ENCODE assay signal across 10 mouse cellular contexts in genomic region chr5:115191880-115192827, GRCm38 (mm10). TPM values are rescaled to one million over a fixed set of nuclear protein-coding genes. Genes with fewer than 3 reads are reported as not detected.
DNase-seq lines count a peak whose midpoint lies in the region; ATAC-seq lines count a peak whose summit lies in the region.
"Had no signal": no experiment of that assay in that cellular context is flagged by ENCODE, and none has a peak within 500 bp of the region (broad histone marks: within the 10 kb centered on the region; RNA-seq: fewer than 3 reads in every experiment).

No protein-coding gene starts in this region.

- H3K9me3 ChIP-seq in heart, embryonic 10.5 days = no peaks in the 10 kb centered on the region
- no peaks in the 10 kb centered on the region for H3K9me3 ChIP-seq in embryonic facial prominence, embryonic 10.5 days
- no peaks in the 10 kb centered on the region for H3K9me3 ChIP-seq in limb, embryonic 11.5 days (ENCODE audit: control insufficient read depth, low read length)
- H3K9me3 ChIP-seq: liver, embryonic 13.5 days had no signal

- intact Hi-C loops in heart, postnatal 25 days (cut with DNase I) = loop anchor here (2.0 kb wide), 1 partner anchor 13 kb away; no protein-coding TSS in a partner anchor

- WGBS in heart, embryonic 10.5 days = 12% methylated on average over 29 of the region's 29 CpGs
- WGBS in embryonic facial prominence, embryonic 10.5 days = 10% methylated on average over 29 of the region's 29 CpGs
- 5% methylated on average over 29 of the region's 29 CpGs for WGBS in limb, embryonic 11.5 days

- no peak overlapping the region for H3K9ac ChIP-seq in limb, embryonic 11.5 days (ENCODE audit: low read length)
- H3K9ac ChIP-seq: liver, embryonic 13.5 days had no signal

- no peaks in the 10 kb centered on the region for H3K36me3 ChIP-seq in heart, embryonic 10.5 days
- H3K36me3 ChIP-seq in embryonic facial prominence, embryonic 10.5 days (replicated peaks) = no peaks in the 10 kb centered on the region
- no peaks in the 10 kb centered on the region for H3K36me3 ChIP-seq in limb, embryonic 11.5 days (ENCODE audit: control insufficient read depth, insufficient read depth, low read length)
- H3K36me3 ChIP-seq: liver, embryonic 13.5 days had no signal

- H3K27me3 ChIP-seq in heart, embryonic 10.5 days (ENCODE audit: insufficient read depth, poor library complexity, severe bottlenecking) = peaks cover 88% of the 10 kb centered on the region
- peaks cover 92% of the 10 kb centered on the region for H3K27me3 ChIP-seq in embryonic facial prominence, embryonic 10.5 days (replicated peaks; ENCODE audit: low read depth, poor library complexity, severe bottlenecking)
- peaks cover 22% of the 10 kb centered on the region for H3K27me3 ChIP-seq in limb, embryonic 11.5 days (ENCODE audit: control insufficient read depth, insufficient read depth, low read length)

- no peak for ATAC-seq in limb, embryonic 11.5 days (ENCODE audit: insufficient number of reproducible peaks, low FRiP score, low TSS enrichment, low read depth)

- peak overlapping the region; percentile 100; the same call in 1 of the 2 replicates for H3K4me2 ChIP-seq in limb, embryonic 11.5 days (ENCODE audit: low read depth, severe bottlenecking)

- DNase-seq in heart, embryonic 10.5 days (ENCODE audit: low spot score) = no peak
- DNase-seq in heart, postnatal 25 days (ENCODE audit: low spot score) = no peak
- peak; percentile 79 for DNase-seq in MN1 (ENCODE audit: low spot score)
- peak; percentile 55 for DNase-seq in embryonic facial prominence, embryonic 10.5 days (ENCODE audit: low spot score)
- DNase-seq in limb, embryonic 11.5 days (ENCODE audit: low spot score) = peak; percentile 62
- DNase-seq in T-cell, adult 2 months (ENCODE audit: low spot score) = no peak
- no peak for DNase-seq in right cerebral cortex, postnatal 36 days (ENCODE audit: low spot score in 2 of 2)
- DNase-seq in lung, adult 18-20 months = no peak
- DNase-seq: liver, embryonic 13.5 days; spleen, adult 18-20 months had no signal

- no peak overlapping the region for H3K27ac ChIP-seq in heart, embryonic 10.5 days
- H3K27ac ChIP-seq in embryonic facial prominence, embryonic 10.5 days (replicated peaks) = no peak overlapping the region; the same call in 1 of the 2 replicates
- H3K27ac ChIP-seq in limb, embryonic 11.5 days (replicated peaks; ENCODE audit: low read depth, low read length) = no peak overlapping the region
- H3K27ac ChIP-seq: liver, embryonic 13.5 days had no signal

- peak overlapping the region; percentile 12 for H3K4me3 ChIP-seq in heart, embryonic 10.5 days
- H3K4me3 ChIP-seq in embryonic facial prominence, embryonic 10.5 days = peak overlapping the region; percentile 79
- no peak overlapping the region for H3K4me3 ChIP-seq in limb, embryonic 11.5 days (ENCODE audit: low read depth, low read length)

- peaks cover 34% of the 10 kb centered on the region for H3K4me1 ChIP-seq in heart, embryonic 10.5 days
- H3K4me1 ChIP-seq in embryonic facial prominence, embryonic 10.5 days = peaks cover 57% of the 10 kb centered on the region
- H3K4me1 ChIP-seq in limb, embryonic 11.5 days (ENCODE audit: control insufficient read depth, insufficient read depth, low read length) = peaks cover 36% of the 10 kb centered on the region

RNA-seq across cellular contexts. Expression of gene Cabp1, which starts 2.0 kb away (rescaled TPM):
- polyA plus RNA-seq in heart, embryonic 10.5 days (2016; fragmentation: Nextera tagmentation; extraction: Ambion mirVana) = 0.79 and 1.2 TPM in 2 replicates
- 1 to 10 TPM; 2.7 to 3.0 TPM for total RNA-seq in heart, postnatal 25 days (2021)
- polyA plus RNA-seq in embryonic facial prominence, embryonic 10.5 days (2016; fragmentation: Nextera tagmentation; extraction: Ambion mirVana) = 1.3 and 1.4 TPM in 2 replicates
- 1.2 and 1.9 TPM in 2 replicates for polyA plus RNA-seq in limb, embryonic 11.5 days (2014; fragmentation: Nextera tagmentation; extraction: Ambion mirVana)
- polyA plus RNA-seq: liver, embryonic 13.5 days had no signal

RNA-seq across cellular contexts. Expression of gene Mlec, which starts 34.2 kb away (rescaled TPM):
- polyA plus RNA-seq in heart, embryonic 10.5 days (2016; fragmentation: Nextera tagmentation; extraction: Ambion mirVana) = 110 and 113 TPM in 2 replicates
- 10 to 100 TPM; 74.6 to 75.8 TPM for total RNA-seq in heart, postnatal 25 days (2021)
- 73.6 and 80.6 TPM in 2 replicates for polyA plus RNA-seq in embryonic facial prominence, embryonic 10.5 days (2016; fragmentation: Nextera tagmentation; extraction: Ambion mirVana)
- 51.5 and 58.8 TPM in 2 replicates for polyA plus RNA-seq in limb, embryonic 11.5 days (2014; fragmentation: Nextera tagmentation; extraction: Ambion mirVana)

RNA-seq across cellular contexts. Expression of gene Pop5, which starts 43.5 kb away (rescaled TPM):
- polyA plus RNA-seq in heart, embryonic 10.5 days (2016; fragmentation: Nextera tagmentation; extraction: Ambion mirVana) = 88.7 and 117 TPM in 2 replicates
- 10 to 100 TPM; 31.6 to 37.8 TPM for total RNA-seq in heart, postnatal 25 days (2021)
- polyA plus RNA-seq in embryonic facial prominence, embryonic 10.5 days (2016; fragmentation: Nextera tagmentation; extraction: Ambion mirVana) = 114 and 122 TPM in 2 replicates
- 118 and 123 TPM in 2 replicates for polyA plus RNA-seq in limb, embryonic 11.5 days (2014; fragmentation: Nextera tagmentation; extraction: Ambion mirVana)

RNA-seq across cellular contexts. Expression of gene Unc119b, which starts 57.4 kb away (rescaled TPM):
- 25.7 and 35.8 TPM in 2 replicates for polyA plus RNA-seq in heart, embryonic 10.5 days (2016; fragmentation: Nextera tagmentation; extraction: Ambion mirVana)
- 10 to 100 TPM; 18.9 to 21.9 TPM for total RNA-seq in heart, postnatal 25 days (2021)
- 63.5 and 68.7 TPM in 2 replicates for polyA plus RNA-seq in embryonic facial prominence, embryonic 10.5 days (2016; fragmentation: Nextera tagmentation; extraction: Ambion mirVana)
- polyA plus RNA-seq in limb, embryonic 11.5 days (2014; fragmentation: Nextera tagmentation; extraction: Ambion mirVana) = 65.3 and 65.4 TPM in 2 replicates

Comparison
In these comparisons a context has a peak if more than half of its experiments do, and no peak if none do; other contexts are left out.
1. DNase-seq: peak in MN1 (single experiment), embryonic facial prominence, embryonic 10.5 days (single experiment) and limb, embryonic 11.5 days (single experiment); none in heart, embryonic 10.5 days (single experiment), heart, postnatal 25 days (single experiment), T-cell, adult 2 months (single experiment), right cerebral cortex, postnatal 36 days (0 of 2) and lung, adult 18-20 months (0 of 2).